Mouse (Mus musculus) lung, postnatal 36 days (tissue): ENCODE data around the gene Kcnk6.

Source experiments
- DNase-seq: peaks from one replicate; pipeline ENCODE4 v3.0.0; 2022; ENCODE audit warnings: mixed read lengths

The Kcnk6 gene

DNA sequence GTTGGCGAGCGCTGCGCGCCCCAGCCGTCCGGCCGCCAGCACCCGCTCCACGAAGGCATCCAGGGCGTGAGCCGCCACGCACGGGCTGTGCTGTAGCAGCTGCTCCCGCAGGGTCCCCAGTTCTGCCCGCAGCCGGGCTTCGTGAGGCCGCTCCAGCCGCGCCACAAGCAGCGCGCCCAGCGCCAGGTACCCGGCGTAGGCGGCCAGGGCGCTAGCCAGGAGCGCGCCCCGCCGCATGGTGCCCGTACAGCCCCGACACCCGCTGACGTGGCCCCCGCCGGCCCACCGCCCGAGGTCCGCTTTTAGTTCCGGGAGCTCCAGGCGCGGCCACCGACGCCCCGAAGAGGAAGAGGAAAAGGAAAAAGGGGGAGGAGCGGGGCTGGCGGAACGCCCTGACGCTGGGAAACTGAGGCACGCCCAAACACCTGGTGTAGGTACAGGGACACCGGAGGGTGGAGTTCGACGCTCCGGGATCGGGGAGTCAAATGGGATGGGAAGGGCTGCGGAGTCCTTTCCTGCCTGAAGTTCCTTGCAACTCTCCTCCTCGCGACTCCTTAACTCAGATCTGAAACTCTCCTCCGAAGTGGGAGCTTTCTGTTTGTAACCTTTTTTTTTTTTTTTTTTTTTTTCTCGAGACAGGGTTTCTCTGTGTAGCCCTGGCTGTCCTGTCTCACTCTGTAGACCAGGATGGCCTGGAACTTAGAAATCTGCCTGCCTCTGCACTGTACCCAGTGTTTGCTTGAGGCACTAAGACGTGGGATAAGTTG lies at the start of gene Kcnk6:
TSS of gene Kcnk6 (minus strand) at position 269 of the 767 bp plus-strand sequence.
- DNase-seq: peak; percentile 76

GRCm38 (mm10) chr7:29281201-29282073 lies 49.1 kb upstream of the Kcnk6 start, which contains the start of gene Spint2:
TSS of gene Spint2 (minus strand) at chr7:29281912.
- DNase-seq: peak; percentile 88

GRCm38 (mm10) chr7:29280801-29281200 lies 48.5 kb upstream of the Kcnk6 start:
- no peak for DNase-seq

- DNase-seq: no peak
Measured at GRCm38 (mm10) chr7:29279924-29280323, 47.6 kb upstream of the Kcnk6 start.

GRCm38 (mm10) chr7:29279261-29279660 lies 46.9 kb upstream of the Kcnk6 start:
- DNase-seq: no peak

DNA sequence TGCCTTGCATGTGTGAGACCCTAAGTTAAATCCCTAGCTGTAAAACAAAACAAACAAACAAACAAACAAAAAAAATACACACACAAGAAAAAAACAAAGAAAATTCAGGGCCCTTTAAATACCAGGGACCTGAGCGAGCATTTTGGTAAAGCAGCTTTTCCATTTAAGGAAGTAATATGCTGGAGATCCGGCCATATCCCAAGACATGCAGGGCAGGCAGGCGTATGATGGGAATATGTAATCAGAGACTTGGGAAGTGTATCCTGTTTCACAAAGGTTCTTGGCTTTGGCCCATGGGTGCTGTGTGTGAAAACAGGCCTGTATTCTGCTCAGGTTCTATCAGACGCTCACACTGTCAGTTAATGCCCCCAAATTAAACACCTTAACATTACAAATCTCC lies 45.2 kb upstream of the Kcnk6 start:
- DNase-seq: no peak

GRCm38 (mm10) chr7:29276715-29277114 lies 44.4 kb upstream of the Kcnk6 start:
- no peak for DNase-seq

DNA sequence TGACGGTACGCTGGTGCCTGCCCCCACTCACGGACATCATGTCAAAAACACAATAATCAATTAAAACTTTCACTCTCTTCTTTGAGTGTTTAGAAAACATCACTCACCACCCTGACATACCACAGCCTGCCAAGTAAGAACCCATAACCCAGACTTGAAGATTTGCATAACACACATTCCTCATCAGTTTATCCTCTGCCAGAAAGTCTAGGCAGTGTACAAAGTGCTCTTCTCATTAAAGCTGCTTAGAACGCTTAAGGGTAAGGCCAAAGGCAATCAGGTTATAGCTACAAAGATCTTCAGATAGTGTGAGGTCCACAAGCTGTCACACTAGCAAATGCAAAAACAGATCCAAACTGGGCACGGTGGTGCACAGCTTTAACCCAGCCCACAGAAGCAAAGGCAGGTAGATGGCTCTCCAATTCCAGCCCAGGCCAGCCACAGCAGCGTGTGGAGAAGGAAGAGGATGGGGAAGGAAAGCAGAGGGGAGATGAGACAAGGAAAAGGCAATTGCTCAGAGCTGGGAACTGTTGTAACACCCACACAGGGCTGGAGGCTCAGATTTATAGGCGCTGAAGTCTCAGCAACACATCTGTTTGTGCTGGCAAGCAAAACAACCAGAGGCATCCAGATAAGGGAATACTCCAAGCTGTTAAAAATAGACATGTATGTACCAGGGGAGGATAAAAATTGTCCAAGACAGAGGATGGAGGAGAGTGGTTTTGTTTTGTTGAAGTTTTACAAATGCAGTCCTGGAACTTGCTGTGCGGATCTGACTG lies 39.6 kb upstream of the Kcnk6 start:
- peak; percentile 45 for DNase-seq

- no peak for DNase-seq
Measured at GRCm38 (mm10) chr7:29270445-29270844, 38.1 kb upstream of the Kcnk6 start.

GRCm38 (mm10) chr7:29266931-29267330 lies 34.6 kb upstream of the Kcnk6 start:
- peak; percentile 62 for DNase-seq

- DNase-seq: no peak
Measured at GRCm38 (mm10) chr7:29265636-29266035, 33.3 kb upstream of the Kcnk6 start.

DNA sequence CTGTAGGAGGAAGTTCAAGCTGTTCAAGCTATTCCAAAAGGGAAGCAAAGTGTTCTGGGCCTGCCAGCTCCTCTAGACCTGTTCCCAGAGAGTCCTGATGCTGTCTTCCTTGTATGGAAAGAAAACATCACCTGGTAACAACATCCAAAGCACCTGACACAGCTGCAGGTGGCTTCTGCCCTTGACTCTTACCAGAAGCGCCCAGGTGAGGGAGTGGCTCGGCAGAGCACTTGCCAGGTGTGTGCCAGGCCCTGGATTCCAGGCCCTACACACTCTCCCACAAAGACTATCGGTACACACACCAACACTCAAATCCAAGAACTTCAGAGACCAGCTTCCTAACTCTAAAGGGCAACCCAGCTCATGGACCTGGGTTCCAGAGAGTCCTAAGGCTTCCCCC lies 31.5 kb upstream of the Kcnk6 start:
- DNase-seq: no peak

GRCm38 (mm10) chr7:29262151-29262550 lies 29.8 kb upstream of the Kcnk6 start:
- DNase-seq: no peak

- no peak for DNase-seq
Measured at GRCm38 (mm10) chr7:29259781-29260730, 27.7 kb upstream of the Kcnk6 start.

DNA sequence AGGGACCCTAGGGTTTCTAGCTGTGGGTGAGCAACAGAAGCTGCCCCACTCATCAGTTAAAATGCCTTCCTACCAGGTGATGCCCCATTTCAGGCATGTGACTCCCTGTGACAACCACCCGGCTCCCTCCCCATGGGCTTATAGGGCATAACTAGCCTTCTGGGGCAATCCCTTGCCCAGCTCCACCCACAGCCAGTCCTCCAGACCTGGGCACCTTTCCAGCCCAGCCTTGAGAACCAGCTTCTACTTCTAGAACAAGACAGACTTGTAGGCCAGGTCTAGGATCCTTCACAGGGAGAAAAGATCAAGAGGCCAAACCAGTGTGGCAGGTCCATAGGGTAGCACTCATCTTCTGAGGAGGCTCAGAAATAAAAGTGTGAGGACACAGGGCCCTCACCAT lies 25.1 kb upstream of the Kcnk6 start:
- DNase-seq: peak; percentile 93

GRCm38 (mm10) chr7:29255875-29256274 lies 23.6 kb upstream of the Kcnk6 start:
- DNase-seq: peak; percentile 55

DNA sequence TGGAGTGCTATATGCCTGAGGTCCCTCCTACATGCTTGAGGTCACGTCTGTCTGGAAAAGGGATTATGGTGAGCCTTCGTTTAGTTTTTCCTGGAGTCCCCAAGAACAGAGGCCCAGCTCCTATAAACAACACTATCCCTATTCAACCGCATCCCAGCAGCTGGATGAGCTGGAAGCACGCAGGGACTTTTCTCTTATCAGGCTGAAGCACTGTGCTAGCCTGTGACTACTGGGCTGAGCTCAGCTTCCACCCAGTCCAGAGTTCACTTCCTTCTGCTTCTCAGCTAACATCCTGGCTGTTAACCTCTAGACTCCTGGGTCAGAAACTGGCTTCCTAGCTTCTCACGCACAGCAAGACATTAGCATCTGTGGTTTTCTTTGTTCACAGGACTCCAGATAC lies 21.5 kb upstream of the Kcnk6 start:
- DNase-seq: no peak

GRCm38 (mm10) chr7:29251166-29251565 lies 18.9 kb upstream of the Kcnk6 start:
- no peak for DNase-seq

DNA sequence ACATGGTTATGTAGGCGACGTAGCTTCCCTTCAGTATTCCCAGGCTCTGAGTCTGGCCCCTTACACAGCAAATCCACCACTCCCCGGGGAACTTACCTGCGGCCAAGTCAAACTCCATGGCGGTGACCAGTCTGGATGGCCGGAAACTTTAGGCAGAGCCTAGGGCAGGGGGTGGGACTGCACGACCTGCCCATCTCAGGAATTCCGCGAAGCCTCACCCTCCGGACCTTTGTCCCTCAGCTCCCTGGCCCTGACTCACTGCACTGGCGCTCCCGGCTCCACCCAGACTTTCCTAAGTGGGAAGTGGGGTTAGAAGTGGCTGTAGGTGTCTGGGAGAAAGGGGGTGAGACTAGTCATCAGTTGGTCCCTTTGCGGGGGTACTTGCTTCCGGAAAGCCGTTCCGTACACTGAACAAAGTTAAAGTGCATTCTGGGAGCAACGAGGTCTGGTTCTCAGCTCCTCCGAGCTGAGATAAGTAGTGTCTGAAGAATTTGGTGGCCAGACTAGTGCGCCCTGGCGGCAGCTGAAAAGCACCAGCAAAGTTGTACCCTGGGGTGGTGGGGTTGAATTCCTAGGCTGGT lies 16.0 kb upstream of the Kcnk6 start, which contains the start of gene 2200002D01Rik:
TSS of gene 2200002D01Rik (minus strand) at position 206 of the 581 bp plus-strand sequence.
- DNase-seq: peak; percentile 60

DNA sequence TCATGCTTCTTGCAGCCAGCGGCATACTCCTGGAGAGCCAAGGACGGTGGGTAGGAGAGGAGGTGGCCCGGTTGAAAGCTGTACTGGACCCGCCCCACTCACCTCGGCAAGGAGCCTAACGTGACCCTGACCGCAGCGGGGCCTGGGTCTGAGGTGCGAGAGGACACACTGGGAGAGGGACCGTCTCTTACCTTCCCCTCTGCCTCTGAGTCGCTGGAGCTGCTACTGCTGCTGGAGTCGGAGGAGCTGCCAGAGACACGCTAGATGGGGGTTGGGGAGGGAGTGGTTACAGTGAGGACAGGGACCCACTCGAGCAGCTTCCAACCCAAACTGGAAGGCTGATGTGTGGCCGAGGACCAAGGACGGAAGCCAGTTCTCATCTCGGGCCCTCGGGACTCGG lies 15.4 kb upstream of the Kcnk6 start:
- no peak for DNase-seq

- peak; percentile 87 for DNase-seq
Measured at GRCm38 (mm10) chr7:29247314-29247700, 15.0 kb upstream of the Kcnk6 start.
